Mouse (Mus musculus): ENCODE measurements at regions not wholly inside any gene's neighbourhood (a gene's known extent, or its start where the extent isn't known, plus 50 kb on each side); places are given as distances from the start of the nearest gene placed in this dataset.

- peak overlapping the region; percentile 52 for H3K4me2 ChIP-seq (replicated peaks; ENCODE audit: low read depth, low read length)
- H3K27me3 ChIP-seq (ENCODE audit: insufficient read depth, low read length), result no peaks in the 10 kb centered on the region
- H3K36me3 ChIP-seq (ENCODE audit: insufficient read depth, low read length), result no peaks in the 10 kb centered on the region
- H3K4me3 ChIP-seq (ENCODE audit: low read length), result peak overlapping the region; percentile 33
- H3K27ac ChIP-seq (ENCODE audit: low read length), result no peak overlapping the region
- 39% methylated on average over 20 of the region's 20 CpGs for WGBS
- H3K4me1 ChIP-seq (ENCODE audit: insufficient read depth, low read length), result peaks cover 4% of the 10 kb centered on the region
- H3K9me3 ChIP-seq (ENCODE audit: low read length), result no peaks in the 10 kb centered on the region
- peak; percentile 98 for ATAC-seq (ENCODE audit: low FRiP score, low TSS enrichment)
- no peak overlapping the region for H3K9ac ChIP-seq (replicated peaks; ENCODE audit: low read length)
Measured at GRCm38 (mm10) chr13:107207354-107208181, 185.6 kb upstream of the Kif2a start.

DNA sequence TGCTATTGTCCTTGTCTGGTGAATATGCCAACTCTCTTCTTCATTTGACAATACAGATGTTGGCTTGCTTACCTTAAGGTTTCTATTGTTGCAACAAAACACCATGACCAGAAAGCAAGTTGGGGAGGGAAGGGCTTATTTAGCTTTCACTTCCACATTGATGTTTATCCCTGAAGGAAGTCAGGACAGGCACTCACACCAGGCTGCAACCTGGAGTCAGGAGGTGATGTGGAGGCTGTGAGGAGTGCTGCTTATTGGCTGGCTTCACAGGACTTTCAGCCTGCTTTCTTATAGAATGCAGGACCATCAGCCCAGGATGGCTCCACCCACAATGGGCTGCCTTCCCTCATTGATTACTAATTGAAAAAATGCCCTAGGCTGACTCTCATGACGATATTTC is 177.9 kb upstream of the Kif2a start:
- Histone ChIP-seq H3K27ac (ENCODE audit: low read length) (no peak overlapping the region), H3K9me3 (ENCODE audit: low read length) (no peaks in the 10 kb centered on the region), H3K4me1 (ENCODE audit: insufficient read depth, low read length) (no peaks in the 10 kb centered on the region), H3K27me3 (ENCODE audit: insufficient read depth, low read length) (no peaks in the 10 kb centered on the region), H3K4me3 (ENCODE audit: low read length) (no peak overlapping the region), H3K4me2 (replicated peaks; ENCODE audit: low read depth, low read length) (no peak overlapping the region), H3K9ac (replicated peaks; ENCODE audit: low read length) (no peak overlapping the region), H3K36me3 (ENCODE audit: insufficient read depth, low read length) (no peaks in the 10 kb centered on the region)
- WGBS, result 54% methylated on average over 1 of the region's 1 CpGs
- ATAC-seq (ENCODE audit: low FRiP score, low TSS enrichment), result no peak

DNA sequence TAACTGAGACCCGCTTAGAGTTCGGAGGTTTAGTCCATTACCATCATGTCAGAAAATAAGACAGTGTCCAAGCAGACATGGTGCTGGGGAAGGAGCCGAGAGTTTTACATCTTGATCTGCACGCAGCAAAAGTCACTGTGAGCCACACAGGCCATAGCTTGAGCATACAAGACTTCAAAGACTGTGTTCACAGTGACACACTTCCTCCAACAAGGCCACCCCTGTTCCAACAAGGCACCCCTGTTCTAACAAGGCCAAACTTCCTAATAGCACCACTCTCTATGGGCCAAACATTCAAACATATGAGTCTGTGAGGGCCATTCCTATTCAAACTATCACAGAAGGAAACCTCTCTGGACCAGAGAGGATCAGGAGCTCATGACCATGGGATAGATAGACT is 171.5 kb upstream of the Kif2a start:
- 89% methylated on average over 4 of the region's 4 CpGs for WGBS
- no peak overlapping the region for H3K4me2 ChIP-seq (replicated peaks; ENCODE audit: low read depth, low read length)
- no peak for ATAC-seq (ENCODE audit: low FRiP score, low TSS enrichment)

DNA sequence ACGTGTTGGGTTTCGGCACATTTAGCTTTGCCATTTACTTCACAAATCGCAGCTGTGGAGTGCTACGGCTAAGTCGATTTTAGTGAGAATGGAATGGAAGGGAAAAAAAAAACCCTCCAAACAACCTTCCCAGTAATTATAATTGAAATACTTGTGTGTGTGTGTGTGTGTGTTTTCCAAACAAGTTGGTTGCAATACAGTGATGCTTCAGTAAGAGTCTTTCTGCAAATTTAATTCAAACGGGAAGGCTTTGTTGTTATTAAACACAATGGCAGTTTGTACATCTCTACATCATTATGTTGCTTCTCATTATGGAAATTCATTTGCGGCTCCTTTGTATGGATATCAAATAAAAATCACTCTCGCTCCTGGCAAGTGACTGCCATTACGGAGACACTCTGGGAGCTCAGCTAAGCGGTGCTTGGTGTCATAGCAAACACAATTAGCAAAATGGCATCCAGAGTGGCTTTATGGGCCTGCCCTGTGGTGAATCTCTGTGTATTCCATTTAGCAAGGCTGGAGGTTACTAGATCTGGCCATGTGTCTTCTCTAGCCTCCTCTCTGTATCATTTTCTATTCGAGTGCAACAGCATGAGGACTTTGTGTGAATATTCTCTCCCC is 165.4 kb upstream of the Kif2a start:
- Histone ChIP-seq H3K4me2 (replicated peaks; ENCODE audit: low read depth, low read length) (no peak overlapping the region), H3K27me3 (ENCODE audit: insufficient read depth, low read length) (no peaks in the 10 kb centered on the region), H3K4me3 (ENCODE audit: low read length) (no peak overlapping the region), H3K9ac (replicated peaks; ENCODE audit: low read length) (no peak overlapping the region), H3K27ac (ENCODE audit: low read length) (no peak overlapping the region), H3K36me3 (ENCODE audit: insufficient read depth, low read length) (no peaks in the 10 kb centered on the region), H3K9me3 (ENCODE audit: low read length) (no peaks in the 10 kb centered on the region), H3K4me1 (ENCODE audit: insufficient read depth, low read length) (no peaks in the 10 kb centered on the region)
- 92% methylated on average over 11 of the region's 11 CpGs for WGBS
- ATAC-seq (ENCODE audit: low FRiP score, low TSS enrichment), result no peak

More for the DNA sequence above, 171.5 kb upstream of the Kif2a start:
- Histone ChIP-seq H3K4me1 (ENCODE audit: insufficient read depth, low read length) (no peaks in the 10 kb centered on the region), H3K27ac (ENCODE audit: low read length) (no peak overlapping the region), H3K9me3 (ENCODE audit: low read length) (no peaks in the 10 kb centered on the region), H3K27me3 (ENCODE audit: insufficient read depth, low read length) (no peaks in the 10 kb centered on the region), H3K36me3 (ENCODE audit: insufficient read depth, low read length) (no peaks in the 10 kb centered on the region), H3K4me3 (ENCODE audit: low read length) (no peak overlapping the region), H3K9ac (replicated peaks; ENCODE audit: low read length) (no peak overlapping the region)

- no peaks in the 10 kb centered on the region for H3K4me1 ChIP-seq (ENCODE audit: insufficient read depth, low read length)
- ATAC-seq (ENCODE audit: low FRiP score, low TSS enrichment), result peak; percentile 61; the same call in 1 of the 2 replicates
- WGBS, result 16% methylated on average over 6 of the region's 6 CpGs
- no peaks in the 10 kb centered on the region for H3K9me3 ChIP-seq (ENCODE audit: low read length)
- no peak overlapping the region for H3K4me3 ChIP-seq (ENCODE audit: low read length)
- no peak overlapping the region for H3K9ac ChIP-seq (replicated peaks; ENCODE audit: low read length)
- H3K36me3 ChIP-seq (ENCODE audit: insufficient read depth, low read length), result no peaks in the 10 kb centered on the region
- no peak overlapping the region for H3K27ac ChIP-seq (ENCODE audit: low read length)
- H3K4me2 ChIP-seq (replicated peaks; ENCODE audit: low read depth, low read length), result no peak overlapping the region
- no peaks in the 10 kb centered on the region for H3K27me3 ChIP-seq (ENCODE audit: insufficient read depth, low read length)
Measured at GRCm38 (mm10) chr13:107182544-107182943, 160.6 kb upstream of the Kif2a start.

GRCm38 (mm10) chr13:107179551-107179950 is 157.6 kb upstream of the Kif2a start:
- H3K27me3 ChIP-seq (ENCODE audit: insufficient read depth, low read length), result no peaks in the 10 kb centered on the region
- no peak overlapping the region for H3K4me2 ChIP-seq (replicated peaks; ENCODE audit: low read depth, low read length)
- H3K4me1 ChIP-seq (ENCODE audit: insufficient read depth, low read length), result no peaks in the 10 kb centered on the region
- no peaks in the 10 kb centered on the region for H3K36me3 ChIP-seq (ENCODE audit: insufficient read depth, low read length)
- no peak overlapping the region for H3K4me3 ChIP-seq (ENCODE audit: low read length)
- no peak for ATAC-seq (ENCODE audit: low FRiP score, low TSS enrichment)
- H3K27ac ChIP-seq (ENCODE audit: low read length), result no peak overlapping the region
- no peak overlapping the region for H3K9ac ChIP-seq (replicated peaks; ENCODE audit: low read length)
- H3K9me3 ChIP-seq (ENCODE audit: low read length), result no peaks in the 10 kb centered on the region
- 82% methylated on average over 5 of the region's 5 CpGs for WGBS

- H3K27ac ChIP-seq (ENCODE audit: low read length), result no peak overlapping the region
- 74% methylated on average over 7 of the region's 7 CpGs for WGBS
- no peak for ATAC-seq (ENCODE audit: low FRiP score, low TSS enrichment)
- H3K9me3 ChIP-seq (ENCODE audit: low read length), result no peaks in the 10 kb centered on the region
- no peak overlapping the region for H3K4me2 ChIP-seq (replicated peaks; ENCODE audit: low read depth, low read length)
- H3K4me1 ChIP-seq (ENCODE audit: insufficient read depth, low read length), result no peaks in the 10 kb centered on the region
- H3K27me3 ChIP-seq (ENCODE audit: insufficient read depth, low read length), result no peaks in the 10 kb centered on the region
- H3K36me3 ChIP-seq (ENCODE audit: insufficient read depth, low read length), result no peaks in the 10 kb centered on the region
- no peak overlapping the region for H3K4me3 ChIP-seq (ENCODE audit: low read length)
- H3K9ac ChIP-seq (replicated peaks; ENCODE audit: low read length), result no peak overlapping the region
Measured at GRCm38 (mm10) chr13:107177595-107177994, 155.7 kb upstream of the Kif2a start.

- Histone ChIP-seq H3K9ac (replicated peaks; ENCODE audit: low read length) (no peak overlapping the region), H3K4me1 (ENCODE audit: insufficient read depth, low read length) (no peaks in the 10 kb centered on the region), H3K9me3 (ENCODE audit: low read length) (no peaks in the 10 kb centered on the region), H3K4me2 (replicated peaks; ENCODE audit: low read depth, low read length) (no peak overlapping the region), H3K36me3 (ENCODE audit: insufficient read depth, low read length) (no peaks in the 10 kb centered on the region), H3K4me3 (ENCODE audit: low read length) (no peak overlapping the region), H3K27me3 (ENCODE audit: insufficient read depth, low read length) (no peaks in the 10 kb centered on the region), H3K27ac (ENCODE audit: low read length) (no peak overlapping the region)
- 60% methylated on average over 4 of the region's 4 CpGs for WGBS
- no peak for ATAC-seq (ENCODE audit: low FRiP score, low TSS enrichment)
Measured at GRCm38 (mm10) chr13:107175891-107176290, 154.0 kb upstream of the Kif2a start.

DNA sequence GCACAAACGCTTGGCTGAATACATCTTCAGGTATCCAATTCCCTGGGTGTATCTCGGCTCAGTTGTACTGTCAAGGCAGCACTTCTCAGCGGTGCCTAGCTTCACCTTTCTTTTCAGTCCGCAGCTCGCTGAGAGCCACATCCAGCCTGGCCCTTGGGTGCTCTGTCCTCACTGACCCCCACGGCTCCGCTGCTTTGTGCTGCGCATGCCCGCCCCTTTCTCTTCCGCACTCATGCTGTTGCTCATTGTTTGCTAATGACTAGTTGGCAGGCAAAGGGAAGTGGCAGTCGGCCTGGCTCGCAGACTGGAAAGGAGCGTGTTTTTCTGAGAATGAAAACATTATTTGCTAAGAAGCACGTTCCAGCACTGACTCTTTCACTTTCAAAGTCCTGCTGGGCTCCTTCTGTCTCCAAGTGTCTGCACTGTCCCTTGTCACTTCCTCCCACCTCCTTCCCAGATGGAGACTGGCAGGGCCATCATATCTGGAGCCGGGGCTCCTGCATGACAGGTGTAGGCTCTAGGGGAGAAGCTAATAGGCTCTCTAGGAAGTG is 146.7 kb upstream of the Kif2a start:
- H3K9ac ChIP-seq (replicated peaks; ENCODE audit: low read length), result peak overlapping the region; percentile 39
- H3K27ac ChIP-seq (ENCODE audit: low read length), result no peak overlapping the region
- ATAC-seq (ENCODE audit: low FRiP score, low TSS enrichment), result peak; percentile 84
- peak overlapping the region; percentile 42 for H3K4me3 ChIP-seq (ENCODE audit: low read length)
- H3K27me3 ChIP-seq (ENCODE audit: insufficient read depth, low read length), result no peaks in the 10 kb centered on the region; the same call in 1 of the 2 replicates
- 10% methylated on average over 15 of the region's 15 CpGs for WGBS
- H3K36me3 ChIP-seq (ENCODE audit: insufficient read depth, low read length), result no peaks in the 10 kb centered on the region
- H3K9me3 ChIP-seq (ENCODE audit: low read length), result no peaks in the 10 kb centered on the region
- no peaks in the 10 kb centered on the region; the same call in 1 of the 2 replicates for H3K4me1 ChIP-seq (ENCODE audit: insufficient read depth, low read length)
- H3K4me2 ChIP-seq (replicated peaks; ENCODE audit: low read depth, low read length), result peak overlapping the region; percentile 61

All from kidney, embryonic 16.5 days (tissue).